Mouse (Mus musculus) lung, adult 2 months (tissue): ENCODE results near the gene Atn1.

Source experiments
- CTCF ChIP-seq: fragments of 200-500 bp; IDR thresholded peaks from 2 replicates; pipeline ENCODE4 v1.5.1; 2011; ENCODE audit warnings: mild to moderate bottlenecking, low read length, control low read depth; ENCODE audit not compliant: insufficient read depth
- POLR2A ChIP-seq: fragments of 200-500 bp; IDR thresholded peaks from 2 replicates; pipeline ENCODE4 v1.6.1; 2011; ENCODE audit warnings: low read depth, mild to moderate bottlenecking, control low read depth, low read length, borderline replicate concordance; ENCODE audit errors: extremely low read depth

GRCm38 (mm10) chr6:124768704-124769044 lies 12.3 kb upstream of the Atn1 start:
- TF ChIP-seq CTCF = no peak
- TF ChIP-seq POLR2A = no peak
